Mouse (Mus musculus): Measurements from ENCODE around the gene Mdh1b.

Gene Mdh1b

DNA sequence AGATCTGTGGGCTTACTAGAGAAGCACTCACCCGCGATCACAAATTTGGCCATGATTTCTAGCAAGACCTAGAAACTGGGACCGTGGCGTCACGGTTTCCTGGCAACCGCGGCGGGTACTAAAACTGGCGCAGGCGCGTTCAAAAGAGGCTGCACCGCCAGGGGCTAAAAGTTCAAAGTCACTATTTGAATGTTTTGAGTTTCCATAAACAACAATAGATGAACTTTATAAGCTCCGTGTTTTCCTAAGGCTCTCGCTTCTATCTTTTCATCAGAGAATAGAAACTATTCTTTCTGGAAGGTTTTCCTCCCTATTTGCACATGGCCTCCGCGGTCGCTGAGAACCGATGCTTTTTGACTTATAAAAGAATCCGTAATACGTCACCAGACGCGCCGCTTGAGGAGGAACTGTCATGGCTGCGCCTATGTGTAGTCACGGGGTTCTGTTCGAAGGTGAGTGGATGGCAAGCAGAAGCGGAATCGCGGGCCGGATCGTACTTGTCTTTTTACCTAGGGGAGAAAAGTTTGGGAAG, at the start of gene Mdh1b, which contains the start of gene Fastkd2:
TSS of gene Mdh1b (minus strand) at position 79 of the 532 bp plus-strand sequence.
TSS of gene Fastkd2 (plus strand) at position 375 of the 532 bp plus-strand sequence.
- peak; percentile 86 for DNase-seq (ENCODE audit: low spot score)

DNA sequence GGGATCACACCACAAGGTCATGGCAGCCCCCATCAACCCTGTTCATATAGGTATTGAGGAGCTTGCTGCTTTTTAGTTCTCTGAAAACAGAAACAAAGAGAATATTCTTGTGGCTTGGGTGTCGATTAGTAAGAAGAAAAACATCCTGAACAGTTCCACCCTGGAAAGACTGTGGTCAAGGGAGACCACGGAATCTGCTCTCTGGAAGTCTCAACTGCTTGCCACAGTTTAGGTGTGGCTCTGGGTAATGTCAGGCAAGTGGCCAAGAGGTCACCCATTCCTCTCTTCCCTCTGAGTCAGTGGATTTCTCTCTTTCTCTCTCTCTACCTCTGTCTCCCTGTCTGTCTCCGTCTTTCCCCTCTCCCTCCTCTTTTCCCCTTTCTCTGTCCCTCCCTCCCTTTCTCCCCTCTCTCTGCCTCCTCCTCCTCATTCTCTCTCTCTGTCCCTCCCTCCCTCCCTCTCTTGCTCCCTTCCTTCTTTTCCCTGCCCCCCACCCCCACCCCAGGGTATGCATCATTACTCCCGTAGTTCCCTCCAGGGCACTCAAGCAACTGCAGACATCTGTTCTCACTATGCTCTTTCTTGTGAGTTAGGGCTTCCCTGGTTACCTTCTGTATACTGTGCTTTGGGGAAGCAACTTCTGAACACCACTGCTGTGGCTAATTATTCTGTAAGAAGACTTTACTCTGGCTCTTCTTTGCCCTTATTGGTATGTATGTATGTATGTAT, 46.9 kb upstream of the Mdh1b start:
- no peak for DNase-seq (ENCODE audit: low spot score)

DNA sequence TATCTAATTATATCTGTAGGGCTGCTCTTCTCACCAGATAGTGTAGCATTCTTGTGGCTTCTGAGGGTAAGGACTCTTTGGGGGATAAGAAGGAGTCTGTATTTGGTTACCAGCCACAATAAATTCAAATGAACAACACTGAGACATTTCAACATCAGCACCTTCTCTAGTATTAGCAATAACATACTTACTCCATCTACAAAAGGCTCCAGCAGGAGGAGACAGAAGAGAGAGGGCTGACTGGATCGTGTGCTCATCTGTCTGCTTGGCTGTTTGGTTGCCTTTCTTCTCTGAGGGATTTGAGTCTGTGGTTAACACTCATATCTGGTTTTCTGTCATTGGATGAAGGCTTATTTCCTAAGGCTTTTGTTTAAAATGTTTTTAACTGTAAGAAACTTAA, 46.3 kb upstream of the Mdh1b start:
- no peak for DNase-seq (ENCODE audit: low spot score)

DNA sequence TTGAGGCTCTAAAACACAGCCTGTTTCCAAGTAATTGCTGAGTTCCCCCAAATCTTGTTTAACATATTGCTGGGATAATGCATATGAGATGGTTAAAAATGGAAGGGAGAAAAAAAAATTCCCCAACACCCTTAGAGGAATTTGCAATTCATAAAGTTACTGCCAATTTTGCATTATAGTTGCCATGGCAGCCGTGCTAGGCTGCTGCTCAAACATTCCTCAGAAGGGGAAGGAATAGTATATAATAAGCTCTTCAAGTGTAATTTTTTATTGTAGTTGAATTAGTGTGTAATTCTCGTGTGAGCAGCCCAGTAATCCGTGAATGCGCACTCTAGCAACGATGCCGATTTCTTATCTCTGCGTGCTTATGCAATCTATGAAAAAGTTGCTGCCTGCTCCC, 40.2 kb upstream of the Mdh1b start:
- no peak for DNase-seq (ENCODE audit: low spot score)

DNA sequence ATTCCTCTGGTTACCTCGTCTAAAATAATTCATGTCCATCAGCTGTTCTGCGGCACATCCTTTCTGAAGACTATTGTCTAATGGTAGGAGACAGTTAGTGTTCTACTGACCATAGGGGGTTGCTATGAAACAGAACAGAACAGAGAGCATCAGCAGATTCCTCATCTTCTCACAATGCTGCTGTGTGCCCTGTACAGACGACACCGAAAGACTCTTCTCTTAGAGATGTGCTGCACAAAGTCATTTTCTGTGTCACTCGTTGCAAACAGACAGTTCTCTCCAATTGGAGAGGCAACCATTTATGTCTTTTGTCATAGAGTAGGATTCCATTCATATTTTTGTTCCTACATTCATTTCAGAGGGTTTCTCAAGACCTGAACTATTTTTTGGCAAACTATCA, 39.0 kb upstream of the Mdh1b start, which contains the start of gene 4933402D24Rik:
TSS of gene 4933402D24Rik (minus strand) at position 101 of the 400 bp plus-strand sequence.
- no peak for DNase-seq (ENCODE audit: low spot score)

DNA sequence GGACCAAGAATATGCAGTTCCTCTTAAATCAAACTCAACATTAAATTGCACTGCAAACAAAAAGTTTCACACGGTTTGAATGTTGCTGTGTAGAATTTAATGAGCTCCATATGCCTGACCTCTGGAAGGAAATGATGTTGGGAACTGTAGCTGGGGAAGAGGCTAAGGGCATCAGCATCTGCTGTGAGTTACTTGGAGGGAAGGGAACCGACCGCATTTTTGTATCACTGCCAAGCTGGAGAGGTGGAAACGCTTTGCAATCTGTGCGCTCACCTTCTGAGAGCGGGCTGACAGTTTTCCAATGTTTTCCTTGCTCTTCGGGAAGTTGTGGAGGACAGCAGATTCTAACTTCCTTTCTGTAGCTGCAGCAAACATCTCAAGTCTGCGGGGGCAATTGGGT, 38.0 kb upstream of the Mdh1b start:
- no peak for DNase-seq (ENCODE audit: low spot score)

DNA sequence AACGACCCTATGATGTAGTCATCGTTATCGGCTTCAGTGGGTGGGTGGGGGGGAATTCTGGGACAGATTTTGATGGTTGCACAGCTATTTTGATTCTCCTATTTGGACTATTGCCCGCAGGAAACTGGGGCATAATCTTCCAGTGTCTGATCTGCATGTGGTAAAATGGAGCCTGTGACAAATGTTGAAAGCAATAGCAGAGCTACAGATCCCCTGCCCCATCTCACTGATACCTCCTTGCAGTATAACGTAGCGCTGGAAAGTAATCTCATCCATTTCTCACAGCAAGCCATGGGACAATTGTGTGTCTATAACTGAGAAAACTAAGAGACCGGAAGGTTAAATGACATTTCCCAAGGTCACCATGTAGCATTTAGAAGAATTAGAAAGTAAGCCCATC, 34.3 kb upstream of the Mdh1b start:
- DNase-seq (ENCODE audit: low spot score): no peak

DNA sequence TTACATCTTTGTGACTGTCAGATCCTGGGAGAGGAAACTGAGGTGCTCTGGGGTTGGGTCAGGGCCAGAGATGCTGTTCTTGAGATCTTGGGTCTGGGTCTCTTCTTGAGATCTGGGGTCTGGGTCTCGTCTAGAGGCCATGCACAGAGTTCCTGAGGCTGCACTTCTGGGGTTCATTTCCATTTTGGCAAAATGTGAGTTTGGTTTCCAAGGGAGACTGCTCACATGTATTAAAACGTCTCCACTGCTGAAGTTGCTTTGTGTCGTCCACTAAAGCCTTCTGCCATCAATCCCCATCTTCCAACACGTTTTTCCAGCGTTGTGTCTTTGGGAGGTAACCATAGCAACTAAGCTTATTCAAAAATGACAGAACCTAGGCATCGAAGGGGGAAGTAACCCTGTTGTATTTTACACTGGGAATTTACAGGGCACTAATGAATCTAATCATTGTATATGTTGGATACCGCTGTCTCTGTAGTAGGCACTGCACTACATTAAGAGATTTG, 33.8 kb upstream of the Mdh1b start:
- no peak for DNase-seq (ENCODE audit: low spot score)

DNA sequence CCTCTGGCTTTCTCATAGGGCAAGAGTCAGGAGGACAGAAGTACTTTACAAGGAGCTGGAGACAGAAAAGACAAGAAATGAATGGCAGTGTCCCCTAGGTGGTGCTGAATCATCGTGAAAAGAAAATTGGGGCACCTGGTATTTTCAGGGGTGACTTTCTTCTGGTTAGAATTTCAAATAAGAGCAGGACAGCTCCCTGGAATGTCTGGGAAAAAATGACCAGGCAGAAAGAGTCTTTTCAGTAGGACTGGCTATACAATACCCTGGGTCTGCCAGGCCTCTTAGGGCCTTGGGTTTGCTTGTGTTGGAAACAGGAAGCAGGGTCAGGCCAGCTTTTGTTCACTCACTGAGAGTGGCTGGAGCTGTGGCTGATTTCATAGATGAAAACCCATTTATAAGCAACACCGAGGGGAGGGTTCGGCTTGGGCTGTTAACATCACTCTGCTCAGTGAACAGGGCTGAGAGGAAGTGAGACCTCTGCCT, 33.1 kb upstream of the Mdh1b start:
- no peak for DNase-seq (ENCODE audit: low spot score)

DNA sequence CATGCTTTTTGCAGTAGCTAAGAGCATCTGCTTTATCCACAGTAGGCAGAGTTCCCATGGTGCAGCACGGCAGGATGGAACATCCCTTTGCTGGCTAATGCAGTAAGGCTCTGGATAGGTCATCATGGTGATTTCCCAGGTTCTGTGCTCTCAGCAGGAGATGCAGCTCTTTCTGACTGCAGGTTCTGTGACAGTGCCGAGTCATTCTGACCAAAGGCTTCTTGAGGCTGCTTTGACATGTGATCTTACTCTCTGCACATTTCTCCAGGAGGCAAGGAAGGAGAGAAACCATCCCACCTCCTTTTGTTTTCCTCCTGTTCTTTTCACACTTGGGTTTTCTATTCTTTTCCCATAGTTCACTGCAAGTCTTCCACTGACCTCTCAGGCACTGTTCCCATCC, 25.9 kb upstream of the Mdh1b start:
- DNase-seq (ENCODE audit: low spot score): no peak

DNA sequence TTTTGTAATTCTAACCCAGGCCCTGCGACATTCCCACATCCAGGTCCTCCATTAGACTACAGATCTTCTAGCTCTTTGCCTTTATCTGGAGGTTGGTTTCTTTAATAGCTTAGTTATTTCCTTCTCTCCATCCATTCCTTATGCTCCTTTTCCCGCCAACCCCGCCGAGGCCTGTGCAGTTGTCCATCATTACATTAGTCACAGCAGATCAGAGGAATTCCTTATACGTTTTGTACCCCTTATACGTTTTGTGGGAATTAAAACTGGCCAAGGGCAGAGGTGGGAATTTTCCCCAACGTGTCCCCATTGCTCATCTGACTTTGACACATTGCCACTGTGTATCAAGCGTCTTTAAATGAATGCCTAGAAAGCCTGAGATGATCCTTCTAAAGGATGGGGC, 322 bp downstream of the Mdh1b start:
- DNase-seq (ENCODE audit: low spot score): no peak

DNA sequence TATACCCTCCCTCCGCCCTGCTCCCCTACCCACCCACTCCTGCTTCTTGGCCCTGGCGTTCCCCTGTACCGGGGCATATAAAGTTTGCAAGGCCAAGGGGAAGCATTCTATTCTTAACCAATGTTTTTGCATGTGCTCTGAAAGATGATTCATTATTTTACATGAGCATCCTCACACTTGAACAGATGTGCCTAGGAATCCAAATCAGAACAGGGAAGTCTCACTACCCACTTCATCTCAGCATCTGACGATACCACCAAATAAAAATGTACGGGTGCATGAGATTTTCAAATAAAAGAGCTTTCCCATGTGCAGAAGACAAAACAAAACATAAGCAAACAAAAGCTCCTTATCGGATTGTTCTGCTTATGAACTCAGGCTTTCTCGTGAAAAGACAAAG, 10.0 kb downstream of the Mdh1b start:
- no peak for DNase-seq (ENCODE audit: low spot score)

DNA sequence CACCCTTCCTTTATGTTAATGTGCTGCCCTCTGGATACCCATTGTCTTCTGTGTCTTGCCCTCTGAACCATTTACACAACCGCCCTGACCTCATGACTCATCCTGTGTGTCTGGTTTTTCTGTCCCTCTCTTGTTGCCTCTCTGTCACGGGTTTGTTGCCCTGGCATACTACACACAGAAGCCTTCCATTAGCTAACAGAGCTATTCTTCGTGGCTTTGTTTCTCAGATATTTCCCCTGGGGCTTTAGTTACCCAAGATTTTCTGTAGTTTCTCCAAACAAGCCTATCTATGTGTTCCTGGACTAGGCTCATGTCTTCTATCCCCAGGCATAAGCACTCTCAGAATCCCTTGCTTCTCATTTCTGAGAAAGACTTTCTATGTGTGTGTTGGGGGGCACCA, 21.2 kb downstream of the Mdh1b start:
- DNase-seq (ENCODE audit: low spot score): no peak

DNA sequence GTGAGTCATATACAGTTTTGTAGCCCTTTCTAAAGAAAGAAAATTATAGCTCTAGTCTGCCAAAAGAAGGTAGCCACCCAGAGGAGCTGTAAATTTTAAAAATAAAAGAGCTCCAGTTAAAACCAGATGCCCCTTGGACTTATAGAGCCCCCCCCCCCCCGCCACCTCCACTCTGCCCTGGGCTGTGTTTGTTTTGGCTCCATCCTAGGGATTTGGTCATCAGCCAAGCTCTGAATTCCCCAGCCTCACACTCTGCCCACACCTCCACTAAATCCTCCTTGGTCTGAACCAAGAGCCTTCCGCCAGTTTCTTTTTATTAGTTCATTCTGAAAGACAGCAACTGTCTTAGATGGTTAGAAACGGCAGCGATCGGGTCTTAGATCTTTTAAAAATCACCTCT, 24.4 kb downstream of the Mdh1b start:
- DNase-seq (ENCODE audit: low spot score): no peak

DNA sequence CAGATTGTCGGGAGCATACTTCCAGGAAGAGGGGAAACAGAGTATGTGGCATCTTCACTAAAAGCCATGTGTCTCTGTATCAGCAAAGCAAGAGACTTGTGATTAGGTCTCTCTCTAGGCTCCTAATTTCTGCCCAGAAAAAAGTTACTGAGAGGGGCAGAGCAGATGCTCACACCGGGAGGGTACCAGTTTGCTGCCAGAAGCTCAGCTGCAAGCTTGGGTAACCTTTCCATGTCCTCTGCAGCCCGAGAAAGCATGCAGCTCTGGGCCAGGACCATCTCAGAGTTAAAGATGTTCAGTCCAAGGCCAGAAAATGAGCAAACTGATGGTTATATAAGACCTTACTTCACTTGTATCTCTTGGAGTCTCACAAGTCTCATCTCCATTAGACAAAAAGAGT, 33.3 kb downstream of the Mdh1b start:
- no peak for DNase-seq (ENCODE audit: low spot score)

DNA sequence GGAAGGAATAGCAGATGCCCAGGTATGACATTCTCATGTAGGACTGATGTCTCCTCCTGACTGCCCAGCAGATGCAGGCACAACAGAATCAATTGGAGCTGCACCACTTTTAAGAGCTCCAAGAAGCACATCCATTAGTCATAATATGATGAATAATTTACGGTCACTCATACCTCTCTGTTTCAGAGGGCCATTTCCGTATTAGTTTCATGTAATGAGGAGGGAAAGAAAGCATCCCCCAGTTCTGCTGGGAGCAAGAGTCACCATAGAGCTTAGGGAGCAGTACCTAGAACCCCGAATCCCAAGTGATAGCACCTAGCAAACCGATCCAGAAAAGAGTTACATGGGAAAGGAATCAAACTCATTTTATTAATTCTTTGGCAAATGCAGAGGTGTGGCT, 43.3 kb downstream of the Mdh1b start, which contains the start of gene Dytn:
TSS of gene Dytn (minus strand) at position 101 of the 400 bp plus-strand sequence.
- DNase-seq (ENCODE audit: low spot score): no peak

DNA sequence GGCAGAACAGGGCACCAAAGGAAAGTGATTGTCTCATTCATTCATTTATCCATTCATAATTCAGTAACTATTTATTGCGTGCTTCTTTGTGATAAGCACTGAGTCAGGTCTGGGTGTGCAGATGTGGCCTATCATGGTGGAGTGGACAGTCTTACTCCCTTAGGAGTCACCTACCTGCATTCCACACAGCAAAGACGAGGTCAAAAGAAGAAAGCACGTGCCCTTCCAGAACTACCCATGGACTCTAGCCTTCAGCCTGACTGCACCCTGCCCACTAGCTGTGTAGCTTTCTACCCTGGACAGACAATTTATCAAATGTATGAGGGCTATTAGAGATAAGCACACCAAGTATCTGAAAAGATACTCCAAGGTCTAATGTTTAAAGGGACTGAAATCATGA, 54.1 kb downstream of the Mdh1b start:
- no peak for DNase-seq (ENCODE audit: low spot score)

DNA sequence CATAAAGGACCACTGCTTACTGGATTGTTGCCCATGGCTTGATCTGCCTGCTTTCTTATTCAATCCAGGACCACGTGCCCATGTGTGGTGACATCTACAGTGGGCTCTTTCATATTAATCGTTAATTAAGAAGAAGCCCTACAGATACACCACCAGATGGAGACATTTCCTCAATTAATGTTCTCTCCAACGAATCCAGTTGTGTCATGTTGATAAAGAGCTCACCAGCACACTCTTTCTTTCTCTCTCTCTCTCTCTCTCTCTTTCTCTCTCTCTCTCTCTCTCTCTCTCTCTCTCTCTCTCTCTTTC, 61.3 kb downstream of the Mdh1b start:
- no peak for DNase-seq (ENCODE audit: low spot score)

DNA sequence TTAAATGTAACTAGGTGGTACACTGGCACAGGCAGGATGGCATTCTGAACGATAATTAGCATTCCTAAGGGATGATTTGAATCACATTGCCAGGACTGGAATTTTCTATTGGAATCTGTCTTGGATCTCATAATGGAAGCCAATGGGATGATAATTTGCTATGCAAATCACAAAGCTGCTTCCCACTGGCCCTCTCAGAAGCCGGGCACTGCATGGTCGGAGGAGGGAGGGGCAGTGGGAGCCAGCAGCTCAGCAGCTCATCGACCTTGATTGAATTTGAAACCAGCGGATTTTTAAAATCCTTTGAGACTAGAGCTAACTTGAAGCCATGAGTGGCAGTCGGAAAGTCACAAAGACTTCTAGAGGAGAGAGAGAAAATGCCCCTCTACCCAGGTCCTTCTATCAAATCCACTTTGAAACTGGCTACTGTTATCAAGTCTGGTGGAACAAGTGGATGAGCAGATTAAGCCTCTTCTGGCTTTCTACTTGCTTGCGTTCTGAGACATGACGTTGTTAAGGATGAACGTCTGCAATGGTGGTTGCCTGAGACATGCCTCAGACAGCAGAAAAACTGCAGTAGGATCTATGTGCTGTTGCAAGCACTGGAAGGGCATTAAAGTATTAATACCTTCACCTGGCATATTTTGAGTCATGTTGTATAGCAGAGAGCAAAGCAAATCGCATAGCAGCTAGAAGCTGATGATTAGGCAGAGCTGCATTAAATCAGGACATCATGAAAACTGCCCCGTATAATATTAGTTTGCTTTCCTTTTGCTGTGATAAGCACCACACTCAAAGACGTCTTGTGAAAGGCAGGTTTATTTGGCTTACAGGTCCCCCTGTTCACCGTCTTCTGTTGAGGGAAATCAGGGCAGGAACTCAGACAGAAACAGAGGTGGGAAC, 61.9 kb downstream of the Mdh1b start:
- DNase-seq (ENCODE audit: low spot score): no peak

DNA sequence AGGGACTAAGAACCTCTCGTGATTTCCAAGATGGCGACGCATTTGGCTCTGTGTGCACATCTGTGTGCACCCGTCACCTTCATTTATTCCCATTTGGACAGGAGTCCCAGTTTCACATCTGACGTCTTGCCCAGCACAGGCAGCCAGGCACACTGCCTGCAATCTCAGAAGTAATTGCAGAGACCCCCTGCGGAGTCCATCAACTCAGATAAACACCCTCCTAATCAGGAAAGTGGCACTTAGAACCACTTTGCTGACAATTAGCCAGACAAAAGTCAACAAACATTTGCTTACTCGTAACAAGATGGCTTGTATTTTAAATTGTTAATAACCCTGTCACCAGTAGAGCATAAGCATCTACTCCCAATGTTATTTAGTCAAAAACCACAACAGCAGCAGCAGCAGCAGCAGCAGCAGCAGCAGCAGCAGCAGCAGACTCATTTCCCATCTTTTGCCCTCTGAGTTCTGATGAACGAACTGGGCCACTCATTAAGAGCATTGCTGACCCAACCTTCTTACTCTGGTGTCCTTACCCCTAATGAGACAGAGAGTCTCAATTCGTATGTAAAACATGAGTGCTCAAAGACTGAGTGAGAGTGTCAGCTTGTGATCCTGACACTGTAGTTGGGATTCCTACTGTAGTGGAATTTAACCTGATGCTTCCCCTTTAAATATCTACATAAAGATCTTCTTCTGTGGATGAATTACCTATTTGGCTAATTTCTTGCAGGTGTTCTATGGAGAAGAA, 62.7 kb downstream of the Mdh1b start:
- no peak for DNase-seq (ENCODE audit: low spot score)

DNA sequence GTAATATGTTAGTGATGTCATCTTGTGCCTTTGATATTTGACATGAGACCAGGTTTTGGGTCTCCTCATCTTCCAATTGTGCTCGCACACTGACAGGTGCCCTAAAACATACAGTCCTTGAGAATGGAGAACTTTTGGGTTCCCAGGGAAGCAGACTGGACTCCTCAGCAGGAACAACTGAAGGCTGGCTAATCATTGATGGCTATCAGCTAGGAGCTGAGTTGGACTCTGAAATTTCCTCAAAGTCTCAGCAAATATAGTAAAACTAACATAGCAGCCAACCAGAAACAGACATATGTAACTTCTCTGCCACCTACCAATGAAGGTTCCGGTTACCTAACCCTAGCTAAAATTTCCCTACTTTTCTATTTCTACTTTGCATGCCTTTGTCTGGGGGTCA, 64.0 kb downstream of the Mdh1b start:
- no peak for DNase-seq (ENCODE audit: low spot score)

DNA sequence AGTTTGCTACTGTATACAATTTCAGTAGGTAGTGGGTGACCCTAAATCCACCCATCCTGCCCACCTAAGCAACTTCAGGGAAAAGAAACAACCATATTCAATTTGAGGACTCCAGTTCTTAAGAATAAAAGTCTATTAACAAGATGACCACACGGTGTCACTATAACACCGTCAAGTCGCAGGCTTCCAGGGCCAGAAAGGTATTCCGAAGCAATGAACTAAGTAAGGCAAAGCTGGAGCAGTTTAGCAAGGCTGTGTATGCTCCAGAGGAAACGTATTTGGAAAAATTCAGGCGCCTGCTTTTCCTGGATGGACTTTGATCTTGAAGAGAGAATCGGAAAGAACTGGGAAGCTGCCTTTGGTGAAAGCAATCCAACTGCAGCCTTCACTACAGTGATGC, 70.5 kb downstream of the Mdh1b start:
- no peak for DNase-seq (ENCODE audit: low spot score)

All from testis, postnatal 10 days (tissue).